14 mouse cellular contexts compared by ENCODE assay signal in the genomic region with DNA sequence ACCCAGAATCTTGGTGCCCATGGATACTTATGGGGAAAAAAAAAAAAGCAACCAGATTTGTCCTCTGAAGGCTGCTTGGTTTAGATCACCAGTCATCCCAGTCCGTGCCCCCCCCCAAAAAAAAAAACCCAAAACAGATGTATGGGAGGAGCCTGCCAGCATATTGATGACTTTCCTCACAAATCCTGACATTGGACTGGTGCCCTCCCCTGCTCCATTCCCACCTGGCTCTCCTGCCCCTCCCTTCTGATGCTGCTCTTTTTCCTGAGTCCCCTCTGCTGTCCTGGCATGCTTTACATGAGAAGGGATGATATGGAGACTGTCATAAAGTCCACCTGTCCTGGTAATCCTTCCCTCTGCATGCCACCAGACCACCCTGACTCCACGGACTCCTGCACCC.
"Had no signal": no experiment of that assay in that cellular context is flagged by ENCODE, and none has a peak within 500 bp of the region (broad histone marks: within the 10 kb centered on the region; RNA-seq: fewer than 3 reads in every experiment).

No protein-coding gene starts in this region.

- H3K4me2 ChIP-seq: limb, embryonic 12.5 days; liver, embryonic 13.5 days; lung, embryonic 15.5 days; midbrain, embryonic 12.5 days had no signal

- H3K27ac ChIP-seq: left cerebral cortex, adult 2 months; limb, embryonic 12.5 days; liver, embryonic 13.5 days; lung, embryonic 15.5 days; macrophage; midbrain, embryonic 12.5 days; stomach, postnatal 0 days had no signal

- H3K4me1 ChIP-seq: liver, embryonic 13.5 days; megakaryocyte, embryonic 14.5 days had no signal

- H3K36me3 ChIP-seq: limb, embryonic 12.5 days; liver, embryonic 13.5 days; lung, embryonic 15.5 days; midbrain, embryonic 12.5 days had no signal

- H3K4me3 ChIP-seq: left cerebral cortex, adult 2 months; limb, embryonic 12.5 days; liver, embryonic 13.5 days; lung, embryonic 15.5 days; megakaryocyte, embryonic 14.5 days; midbrain, embryonic 12.5 days had no signal

- H3K9ac ChIP-seq: limb, embryonic 12.5 days; liver, embryonic 13.5 days; liver, postnatal 0 days; lung, embryonic 15.5 days; midbrain, embryonic 12.5 days had no signal

- H3K27me3 ChIP-seq: liver, embryonic 13.5 days; lung, embryonic 15.5 days had no signal

- ATAC-seq: liver, postnatal 0 days had no signal

- H3K9me3 ChIP-seq: limb, embryonic 12.5 days; liver, embryonic 13.5 days; lung, embryonic 15.5 days; megakaryocyte, embryonic 14.5 days; midbrain, embryonic 12.5 days had no signal

- DNase-seq: kidney, adult 8-10 months; kidney, postnatal 25 days; liver; liver, embryonic 13.5 days; liver, postnatal 0 days; lung, postnatal 14 days; thymus, postnatal 25 days had no signal
